Mouse (Mus musculus): ENCODE measurements around the gene Fam241a.
A peak's percentile ranks its signal among the peaks of the same experiment; 100 is the strongest.

Fam241a gene

GRCm38 (mm10) chr3:127875509-127875908, 20.6 kb downstream of the Fam241a start:
- no peak for DNase-seq (ENCODE audit: low spot score in 2 of 2)

- no peak for DNase-seq (ENCODE audit: low spot score in 2 of 2)
These were observed 21.1 kb downstream of the Fam241a start for GRCm38 (mm10) chr3:127875059-127875458.

DNA sequence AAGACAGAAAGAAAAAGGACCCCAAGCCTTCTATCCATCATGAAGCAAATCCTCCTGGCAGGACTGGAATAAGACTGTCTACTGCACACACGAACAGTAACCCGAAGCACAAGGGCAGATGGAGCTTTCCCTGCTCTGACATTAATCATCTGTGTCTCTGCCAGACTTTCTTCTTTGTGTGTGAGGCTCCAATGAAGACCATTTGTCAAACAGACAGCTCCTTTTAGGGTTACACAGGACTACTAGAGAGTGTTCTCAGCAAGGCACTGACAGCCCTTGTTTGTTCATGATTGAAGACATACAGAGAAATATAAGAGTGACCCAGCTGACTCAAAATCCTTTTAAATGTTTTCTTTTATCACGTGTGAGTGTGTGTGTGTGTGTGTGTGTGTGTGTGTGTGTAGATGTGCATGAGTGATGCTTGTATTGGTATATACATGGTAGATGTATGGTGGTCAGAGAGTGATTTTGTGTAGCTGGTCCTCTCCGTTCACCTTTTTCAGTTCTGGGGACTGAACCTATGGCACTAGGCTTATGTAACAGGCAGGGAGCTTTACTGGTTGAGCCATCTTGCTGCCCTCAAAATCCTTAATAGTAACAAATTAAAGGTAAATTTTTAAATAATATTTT, 21.8 kb downstream of the Fam241a start:
- no peak for DNase-seq (ENCODE audit: low spot score in 2 of 2)

- no peak for DNase-seq (ENCODE audit: low spot score in 2 of 2)
These were observed 24.5 kb downstream of the Fam241a start for GRCm38 (mm10) chr3:127871575-127871974.

GRCm38 (mm10) chr3:127868880-127869279, 27.2 kb downstream of the Fam241a start:
- no peak for DNase-seq (ENCODE audit: low spot score in 2 of 2)

- DNase-seq (ENCODE audit: low spot score in 2 of 2), result no peak
These were observed 27.9 kb downstream of the Fam241a start for GRCm38 (mm10) chr3:127868046-127868758.

DNA sequence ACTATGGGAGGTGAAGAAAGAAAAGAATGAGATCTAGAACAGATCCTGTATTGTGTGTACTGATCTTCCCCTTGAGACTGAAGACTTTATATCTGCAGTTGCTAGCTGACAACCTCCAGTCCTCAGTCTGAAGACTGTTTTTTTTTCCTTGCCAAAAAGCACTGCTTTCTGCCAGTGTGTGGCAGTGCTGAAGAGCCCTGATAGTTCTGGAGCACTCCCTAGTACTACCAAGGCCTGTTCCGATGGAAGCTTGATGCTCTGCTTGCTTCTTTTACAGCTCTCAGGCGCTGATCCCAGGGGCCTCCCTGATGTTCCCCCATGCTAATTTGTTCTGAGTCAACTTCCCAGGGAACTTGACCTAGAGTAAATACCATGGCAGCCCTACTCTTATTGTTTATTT, 31.9 kb downstream of the Fam241a start:
- no peak for DNase-seq (ENCODE audit: low spot score in 2 of 2)

- no peak for DNase-seq (ENCODE audit: low spot score in 2 of 2)
These were observed 32.6 kb downstream of the Fam241a start for GRCm38 (mm10) chr3:127863571-127863970.

DNA sequence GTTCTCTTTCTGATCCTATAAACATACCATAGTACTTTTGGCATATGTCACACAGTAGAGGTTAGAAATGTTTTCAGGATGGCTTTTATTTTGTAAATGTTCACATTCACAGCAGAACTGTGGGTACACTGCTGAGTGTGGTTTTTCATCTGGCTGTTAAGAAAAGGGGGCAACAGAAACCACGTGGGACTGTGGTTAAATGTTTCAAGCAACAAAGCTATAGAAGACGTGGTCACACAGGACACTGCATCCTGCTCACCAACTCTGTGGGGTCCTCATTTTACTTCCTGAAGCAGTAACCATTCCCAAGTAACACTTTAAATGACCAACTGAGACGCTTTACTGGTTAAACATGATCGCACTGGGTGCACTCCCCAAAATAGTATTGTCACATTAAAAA, 33.6 kb downstream of the Fam241a start:
- no peak for DNase-seq (ENCODE audit: low spot score in 2 of 2)

GRCm38 (mm10) chr3:127861340-127861739, 34.8 kb downstream of the Fam241a start:
- DNase-seq (ENCODE audit: low spot score in 2 of 2), result no peak

DNA sequence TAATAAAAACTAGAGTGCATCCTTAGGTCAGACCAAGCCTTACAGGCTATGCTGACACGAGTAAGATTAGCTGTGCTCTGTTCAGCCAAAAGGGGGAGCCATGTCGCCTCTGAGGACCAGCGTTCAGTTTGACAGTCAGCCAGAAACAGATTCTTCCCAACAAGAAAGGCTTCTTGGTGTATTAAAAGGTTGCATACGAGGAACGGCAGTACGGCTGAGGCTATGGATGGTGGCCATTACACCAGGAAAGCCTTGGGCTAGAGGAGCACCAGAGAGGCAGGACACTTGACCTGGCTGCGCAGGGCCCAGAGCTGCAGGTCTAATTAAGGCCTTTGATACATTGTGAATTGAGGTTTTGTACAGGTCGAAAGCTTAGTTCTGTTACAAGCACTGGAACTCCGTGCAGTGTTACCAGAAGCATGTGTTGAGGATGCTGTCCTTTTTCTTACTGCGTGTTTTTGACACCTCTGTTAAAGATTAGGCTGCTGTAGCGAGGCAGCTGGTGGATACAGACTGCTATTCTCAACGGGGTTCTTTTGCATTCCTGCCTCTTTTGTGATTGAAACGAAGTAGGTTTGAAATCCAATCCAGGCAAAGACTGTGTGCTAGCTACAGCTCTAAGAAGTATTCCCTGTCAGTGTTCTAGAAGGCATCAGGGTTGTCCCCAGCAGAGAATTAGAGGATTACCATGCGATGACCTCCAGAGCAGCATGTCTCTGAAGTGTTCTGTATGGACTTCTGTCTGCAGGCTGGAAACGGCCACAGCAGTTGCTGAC, 42.5 kb downstream of the Fam241a start:
- DNase-seq (ENCODE audit: low spot score in 2 of 2), result peak; percentile 38 to 73

GRCm38 (mm10) chr3:127852722-127853121, 43.4 kb downstream of the Fam241a start:
- no peak for DNase-seq (ENCODE audit: low spot score in 2 of 2)

DNA sequence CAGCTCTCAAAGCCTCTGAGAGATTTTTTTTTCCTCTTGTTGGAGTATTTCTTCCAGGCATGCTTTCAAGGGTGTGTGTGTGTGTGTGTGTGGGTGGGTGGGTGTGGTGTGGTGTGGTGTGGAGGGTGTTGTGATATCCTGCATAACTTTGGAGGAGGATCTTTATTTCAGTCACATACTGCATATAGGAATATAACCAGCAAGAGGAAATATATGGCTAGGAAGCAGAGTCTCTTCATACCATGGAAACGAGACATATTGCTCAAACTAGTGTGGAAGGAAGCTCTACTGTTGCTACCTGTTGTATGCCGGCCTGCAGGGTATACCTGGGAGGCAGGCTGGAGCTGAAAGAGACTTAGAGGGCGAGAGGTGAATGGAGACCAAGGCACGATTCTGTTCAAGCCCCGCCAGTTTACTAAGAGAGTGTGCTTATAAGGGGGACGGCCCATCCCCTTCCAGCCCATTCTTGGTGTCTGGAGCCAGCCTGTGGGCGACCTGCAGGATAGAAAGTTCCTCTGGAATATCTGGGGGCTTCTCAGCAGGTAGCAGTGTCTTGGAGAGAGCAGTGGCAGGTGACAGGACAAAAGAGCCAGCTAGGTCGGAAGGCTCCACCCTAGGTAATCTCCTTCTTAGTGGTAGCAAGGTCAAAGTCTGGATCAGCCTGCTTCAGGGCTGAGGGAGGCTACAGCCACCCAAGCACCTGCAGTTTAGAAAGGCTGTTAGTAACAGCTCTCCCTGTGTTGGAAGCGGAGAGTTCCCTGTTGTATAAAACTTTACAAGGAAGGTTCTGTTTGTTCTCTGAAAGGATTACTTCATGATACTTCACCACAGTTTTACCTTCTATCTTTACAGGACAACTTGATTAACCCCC, 45.1 kb downstream of the Fam241a start:
- no peak for DNase-seq (ENCODE audit: low spot score in 2 of 2)

DNA sequence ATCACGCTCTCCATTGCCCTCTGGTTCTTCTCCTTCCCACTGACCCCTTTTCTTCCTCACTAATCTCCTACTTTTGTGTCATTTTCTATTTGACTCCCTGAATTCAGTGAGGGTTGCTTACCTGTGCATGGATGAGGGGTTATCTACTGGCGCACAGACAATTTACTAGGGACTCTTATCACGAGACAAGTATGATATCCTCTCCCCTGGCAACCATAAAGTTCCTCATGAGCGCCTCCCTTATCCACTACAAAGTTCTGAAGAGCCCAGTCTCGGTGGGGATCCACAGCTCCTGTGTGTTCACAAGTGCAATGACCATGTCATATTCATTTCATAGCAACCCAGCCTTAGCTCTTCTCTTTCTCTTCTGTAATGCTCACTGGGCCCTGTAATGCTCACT, 46.2 kb downstream of the Fam241a start:
- DNase-seq (ENCODE audit: low spot score in 2 of 2), result no peak

GRCm38 (mm10) chr3:127848088-127848808, 47.9 kb downstream of the Fam241a start:
- no peak for DNase-seq (ENCODE audit: low spot score in 2 of 2)

DNA sequence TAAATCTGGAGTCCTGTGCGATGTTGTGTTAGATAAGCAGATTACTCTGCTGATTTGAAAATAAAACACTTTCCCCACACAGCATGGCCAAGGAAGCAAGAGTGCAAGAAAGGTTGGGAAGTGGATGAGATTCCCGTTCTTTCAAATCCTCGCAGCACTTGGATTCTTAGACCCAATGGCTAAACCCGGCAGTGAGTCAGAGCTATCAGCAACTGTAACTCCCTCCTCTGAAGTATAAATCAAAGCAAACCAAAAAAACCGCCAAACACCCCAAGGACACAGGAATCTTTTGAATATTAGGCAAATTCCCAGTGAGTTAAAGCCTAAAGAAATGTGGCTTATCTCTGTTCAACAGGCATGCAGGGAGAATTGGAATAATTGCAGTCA, 52.2 kb downstream of the Fam241a start:
- DNase-seq (ENCODE audit: low spot score in 2 of 2), result no peak

DNA sequence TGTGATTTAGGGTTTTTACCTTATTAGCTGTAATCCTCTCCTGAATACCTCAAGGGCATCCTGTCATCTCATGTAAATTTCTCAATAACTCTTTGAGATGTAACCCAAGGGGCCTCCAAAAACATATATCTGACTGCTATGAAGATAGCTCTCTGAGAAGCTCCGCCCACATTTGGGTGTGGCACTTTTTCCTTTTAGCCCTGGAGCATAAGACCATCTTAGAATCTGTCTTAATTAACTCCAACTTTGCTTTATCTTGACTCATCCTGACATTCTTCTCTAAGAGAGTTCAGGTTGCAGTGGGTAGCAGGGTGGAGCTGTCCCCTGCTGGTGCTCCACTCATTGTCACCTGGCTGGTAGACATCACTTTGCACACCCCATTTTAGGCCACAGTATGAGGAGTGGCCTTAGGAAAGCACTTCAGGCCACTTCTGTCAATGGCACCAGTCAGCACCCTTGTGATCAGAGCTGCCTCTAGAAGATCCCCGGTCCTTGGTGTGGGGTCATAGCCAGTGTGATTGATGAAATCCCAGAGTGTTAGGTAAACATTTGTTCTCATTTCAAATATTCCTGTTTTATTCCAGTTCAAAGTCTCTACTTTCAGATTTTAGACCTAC, 52.7 kb downstream of the Fam241a start:
- DNase-seq (ENCODE audit: low spot score in 2 of 2), result no peak

DNA sequence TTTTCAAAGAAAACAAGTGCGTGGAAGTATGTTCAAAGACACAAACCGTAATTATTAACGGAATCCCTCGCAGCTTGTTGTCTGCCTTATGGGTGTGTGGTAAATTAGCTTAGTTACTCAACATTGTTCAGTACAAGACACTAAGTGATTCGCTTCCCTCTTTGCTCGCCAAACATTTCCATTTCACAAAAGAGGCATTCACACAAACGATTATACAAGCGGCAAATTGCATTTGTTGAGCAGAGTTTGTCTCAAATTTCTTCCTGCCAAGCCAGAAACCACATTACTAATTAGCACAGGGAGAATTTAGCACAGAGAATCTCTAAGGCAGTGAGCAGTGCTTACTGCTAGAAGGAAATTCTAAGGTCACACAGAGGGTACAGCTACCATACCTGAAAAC, 54.2 kb downstream of the Fam241a start:
- DNase-seq (ENCODE audit: low spot score in 2 of 2), result no peak

DNA sequence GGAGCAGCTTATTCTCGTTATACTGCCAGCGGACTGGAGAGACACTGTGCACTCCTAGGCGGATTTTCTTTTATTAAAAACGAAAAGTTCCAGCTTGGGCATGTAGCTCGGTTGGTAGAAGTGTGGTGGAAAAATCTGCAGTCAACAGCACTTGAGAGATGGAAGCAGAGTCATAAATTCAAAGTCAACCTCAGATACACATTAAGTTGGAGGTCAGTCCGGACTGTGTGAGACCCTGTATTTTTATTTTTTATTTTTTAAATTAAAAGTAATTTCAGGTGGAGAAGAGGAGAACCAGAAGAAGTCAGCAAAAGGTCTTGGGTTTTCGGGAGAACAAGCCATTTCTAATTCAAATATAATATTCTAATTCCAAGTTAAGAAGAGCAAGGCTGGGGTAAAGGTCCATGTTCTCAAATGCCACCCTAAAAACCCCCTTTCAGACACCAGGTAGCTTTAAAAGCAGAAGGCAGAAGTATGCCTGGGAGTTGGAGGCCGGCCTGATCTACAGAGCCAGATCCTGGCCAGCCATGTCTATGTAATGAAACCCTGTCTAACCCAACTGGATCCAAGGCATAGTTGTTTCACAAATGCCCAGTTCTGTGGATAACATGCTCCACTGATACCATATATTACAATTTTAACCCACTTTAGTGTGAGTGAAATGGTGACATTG, 58.0 kb downstream of the Fam241a start:
- no peak for DNase-seq (ENCODE audit: low spot score in 2 of 2)
